Mouse (Mus musculus) heart, embryonic 16.5 days (tissue): ENCODE measurements around the gene B020031M17Rik. TPM values are rescaled to one million over a fixed set of nuclear protein-coding genes. Genes with fewer than 3 reads are reported as not detected.
A peak's percentile ranks its signal among the peaks of the same experiment; 100 is the strongest.
"Not testable (repeated sequence)": the region's sequence is repeated elsewhere in the genome, so short reads cannot be mapped to it uniquely, and the experiment has no call there.

Source experiments
- ATAC-seq: fragments of 200-750 bp; cut with Nextera tagmentation; replicated peaks from 2 replicates; pipeline ENCODE4 v1.8.0; 2017; ENCODE audit warnings: moderate number of reproducible peaks; ENCODE audit not compliant: insufficient read depth, low FRiP score; ENCODE audit errors: extremely low read depth
- H3K27ac ChIP-seq: fragments of 300-500 bp; sonication (generic); 2 replicates; pipeline ENCODE4 v1.5.1; 2014; ENCODE audit warnings: mild to moderate bottlenecking, low read length, control low read depth, moderate library complexity
- H3K27me3 ChIP-seq: fragments of 300-500 bp; sonication (generic); 2 replicates; pipeline ENCODE4 v1.6.1; 2014; ENCODE audit warnings: low read length, mixed read lengths; ENCODE audit not compliant: control insufficient read depth, insufficient read depth
- H3K36me3 ChIP-seq: fragments of 300-500 bp; sonication (generic); 2 replicates; pipeline ENCODE4 v1.6.1; 2014; ENCODE audit not compliant: control insufficient read depth, insufficient read depth
- H3K4me1 ChIP-seq: fragments of 300-500 bp; sonication (generic); 2 replicates; pipeline ENCODE4 v1.6.1; 2014; ENCODE audit warnings: low read length, mixed read lengths; ENCODE audit not compliant: control insufficient read depth, insufficient read depth
- H3K4me2 ChIP-seq: fragments of 300-500 bp; sonication (generic); 2 replicates; pipeline ENCODE4 v1.6.1; 2014; ENCODE audit warnings: low read depth, mild to moderate bottlenecking, control low read depth, low read length
- H3K4me3 ChIP-seq: fragments of 300-500 bp; sonication (generic); 2 replicates; pipeline ENCODE4 v1.5.1; 2014; ENCODE audit warnings: mild to moderate bottlenecking, control low read depth, low read length
- H3K9ac ChIP-seq: fragments of 300-500 bp; sonication (generic); 2 replicates; pipeline ENCODE4 v1.6.1; 2014; ENCODE audit warnings: low read length, control low read depth
- H3K9me3 ChIP-seq: fragments of 300-500 bp; sonication (generic); replicated peaks from 2 replicates; pipeline ENCODE4 v1.6.1; 2016; ENCODE audit warnings: low read length; ENCODE audit not compliant: control insufficient read depth
- WGBS: fragments of 180-500 bp; shearing (Covaris S2); extraction: QIAGEN DNeasy Blood & Tissue Kit; methylation state at CpG from one replicate; pipeline ENCODE4 v1.1.7; 2014; 5-methylcytosine and 5-hydroxymethylcytosine counted together
- polyA plus RNA-seq: library from polyadenylated mRNA; unstranded; fragments of >200 nt; fragmentation: Nextera tagmentation; extraction: Ambion mirVana; gene quantifications from 2 replicates; pipeline ENCODE4 v1.2.1, GENCODE M21; 2015

Gene B020031M17Rik
- polyA plus RNA-seq = not detected in 2 replicates

GRCm38 (mm10) chr13:119950706-119951105 is at the start of gene B020031M17Rik:
Gene B020031M17Rik, minus strand, starts transcription at chr13:119950806.
- not testable (repeated sequence) for ATAC-seq, H3K9ac ChIP-seq, H3K27me3 ChIP-seq, H3K4me2 ChIP-seq, H3K4me3 ChIP-seq, H3K27ac ChIP-seq, H3K36me3 ChIP-seq, H3K4me1 ChIP-seq, H3K9me3 ChIP-seq
- WGBS = 77% methylated on average over 3 of the region's 6 CpGs

GRCm38 (mm10) chr13:119999215-119999614 is 48.6 kb upstream of the B020031M17Rik start:
- H3K4me2 ChIP-seq, ATAC-seq, H3K27me3 ChIP-seq, H3K9me3 ChIP-seq, H3K9ac ChIP-seq, H3K27ac ChIP-seq, H3K36me3 ChIP-seq, H3K4me1 ChIP-seq, H3K4me3 ChIP-seq: not testable (repeated sequence)
- no CpG with 5 or more reads among the region's 4 CpGs for WGBS

DNA sequence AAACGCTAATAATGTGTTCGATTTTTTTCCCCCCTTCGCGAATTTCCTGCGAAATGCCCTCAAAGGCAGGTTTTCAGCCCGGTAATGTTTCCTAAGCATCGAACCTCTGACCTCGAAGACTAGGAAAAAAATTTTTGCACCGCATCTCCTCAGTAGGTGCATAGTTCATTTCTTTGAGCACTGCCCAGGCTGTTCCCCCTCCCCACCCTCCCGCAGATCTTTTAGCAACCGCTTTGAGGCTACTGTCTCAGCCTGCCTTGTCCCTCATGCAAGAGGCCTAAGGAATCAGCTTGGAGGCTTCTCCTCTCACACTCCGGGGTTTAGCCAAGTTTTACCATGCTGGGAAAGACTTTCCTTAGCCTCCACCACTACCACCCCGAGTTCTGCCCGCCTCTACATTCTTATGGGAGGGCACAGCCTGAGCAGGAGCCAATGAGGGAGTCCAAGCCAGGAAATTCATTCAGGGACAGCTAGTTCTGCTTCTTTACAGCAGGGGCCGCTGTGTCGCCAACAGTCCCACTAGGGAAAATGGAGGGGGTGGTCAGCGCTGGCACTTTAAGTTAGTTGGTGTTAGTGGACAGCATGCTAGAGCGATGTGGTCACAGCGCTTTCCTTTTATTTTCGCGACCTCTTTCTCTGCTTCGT is 48.0 kb upstream of the B020031M17Rik start:
- H3K9ac ChIP-seq, H3K27me3 ChIP-seq, H3K27ac ChIP-seq, H3K4me3 ChIP-seq, ATAC-seq, H3K4me1 ChIP-seq, H3K36me3 ChIP-seq, H3K9me3 ChIP-seq, H3K4me2 ChIP-seq: not testable (repeated sequence)
- no CpG with 5 or more reads among the region's 22 CpGs for WGBS

- H3K27ac ChIP-seq, ATAC-seq, H3K4me1 ChIP-seq, H3K4me2 ChIP-seq, H3K9ac ChIP-seq, H3K27me3 ChIP-seq, H3K9me3 ChIP-seq, H3K36me3 ChIP-seq, H3K4me3 ChIP-seq: not testable (repeated sequence)
- no CpG with 5 or more reads among the region's 10 CpGs for WGBS
Observed at GRCm38 (mm10) chr13:119991917-119992496, 41.4 kb upstream of the B020031M17Rik start.

DNA sequence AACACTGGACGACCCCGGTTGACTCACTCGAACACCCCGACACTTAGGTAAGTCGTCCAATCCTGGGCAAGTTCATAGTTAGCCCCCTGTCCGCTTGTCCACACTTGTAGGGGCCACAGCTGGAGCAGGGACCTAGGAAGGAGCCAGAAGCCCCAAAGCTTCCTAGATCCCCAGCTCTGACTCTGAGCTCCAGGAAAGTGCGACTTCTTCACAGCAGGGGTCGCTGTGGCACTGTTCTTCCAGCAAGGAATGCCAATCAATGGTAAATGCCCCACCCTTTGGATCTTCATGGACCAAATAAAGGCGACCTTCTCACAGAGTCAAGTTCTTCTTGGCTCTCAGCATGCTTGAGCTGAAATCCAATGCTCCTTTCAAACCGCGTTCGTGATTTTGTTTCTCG is 40.7 kb upstream of the B020031M17Rik start:
- not testable (repeated sequence) for H3K4me2 ChIP-seq, H3K27me3 ChIP-seq, H3K9me3 ChIP-seq, H3K4me1 ChIP-seq, H3K4me3 ChIP-seq, H3K36me3 ChIP-seq, H3K9ac ChIP-seq, H3K27ac ChIP-seq, ATAC-seq
- no CpG with 5 or more reads among the region's 13 CpGs for WGBS

DNA sequence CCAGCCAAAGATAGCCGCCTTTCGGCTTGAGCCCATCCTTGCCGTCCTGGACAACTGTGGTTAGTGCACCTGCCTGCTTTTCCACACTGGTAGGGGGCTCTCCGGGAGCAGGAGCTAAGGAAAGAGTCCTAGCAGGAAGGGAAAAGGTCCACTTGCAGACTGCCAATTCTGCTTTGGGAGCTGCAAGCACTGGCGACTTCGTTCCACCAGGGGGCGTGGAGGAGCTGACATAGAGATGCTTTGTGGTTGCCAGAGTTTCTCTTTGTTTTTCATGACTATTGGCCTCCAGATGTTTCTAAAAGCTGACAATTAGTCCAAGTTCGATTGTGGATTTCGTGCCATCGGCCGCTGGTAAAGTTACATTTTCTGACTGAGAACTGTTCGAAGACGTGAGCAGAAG is 18.6 kb upstream of the B020031M17Rik start:
- not testable (repeated sequence) for ATAC-seq, H3K36me3 ChIP-seq, H3K9ac ChIP-seq, H3K27ac ChIP-seq, H3K9me3 ChIP-seq, H3K4me1 ChIP-seq, H3K4me3 ChIP-seq, H3K4me2 ChIP-seq, H3K27me3 ChIP-seq
- no CpG with 5 or more reads among the region's 13 CpGs for WGBS

DNA sequence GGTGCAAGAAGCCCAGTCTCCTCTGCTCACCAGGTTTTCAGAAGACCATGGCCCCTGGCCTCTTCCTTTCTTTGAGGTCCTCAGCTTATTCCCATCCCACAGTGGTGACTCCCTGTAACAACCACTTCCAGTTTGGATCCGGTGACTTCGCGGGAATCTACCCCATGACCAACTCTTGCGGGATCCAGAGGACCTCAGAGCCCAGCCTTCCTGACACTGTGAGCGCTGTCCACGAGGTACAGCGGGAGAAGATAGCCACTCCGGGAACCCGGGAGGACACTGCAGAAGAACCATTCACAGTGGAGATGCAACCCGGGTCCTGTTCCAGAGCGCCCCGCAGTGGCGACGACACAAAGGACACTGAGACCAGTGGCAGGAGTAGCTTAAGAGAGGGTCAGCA is 17.6 kb upstream of the B020031M17Rik start:
- not testable (repeated sequence) for H3K27ac ChIP-seq, H3K9me3 ChIP-seq, H3K36me3 ChIP-seq, H3K4me3 ChIP-seq, H3K9ac ChIP-seq, H3K4me2 ChIP-seq, H3K27me3 ChIP-seq, H3K4me1 ChIP-seq, ATAC-seq
- no CpG with 5 or more reads among the region's 14 CpGs for WGBS

GRCm38 (mm10) chr13:119965968-119966367 is 15.4 kb upstream of the B020031M17Rik start:
- H3K36me3 ChIP-seq, H3K4me1 ChIP-seq, H3K27ac ChIP-seq, H3K9me3 ChIP-seq, ATAC-seq, H3K27me3 ChIP-seq, H3K9ac ChIP-seq: not testable (repeated sequence)
- peak overlapping the region; percentile 56 for H3K4me2 ChIP-seq
- WGBS = 0% methylated on average over 21 of the region's 22 CpGs
- peak overlapping the region; percentile 40 for H3K4me3 ChIP-seq

GRCm38 (mm10) chr13:119965302-119965952 is 14.8 kb upstream of the B020031M17Rik start:
- not testable (repeated sequence) for H3K36me3 ChIP-seq, H3K9ac ChIP-seq, H3K4me1 ChIP-seq, H3K27ac ChIP-seq, H3K27me3 ChIP-seq, H3K9me3 ChIP-seq
- peak overlapping the region; percentile 56 for H3K4me2 ChIP-seq
- H3K4me3 ChIP-seq = peak overlapping the region; percentile 40
- ATAC-seq = peak; percentile 71
- WGBS = under 1% methylated on average over 14 of the region's 34 CpGs
